Mouse (Mus musculus): Measurements from ENCODE around the gene Plxna2.

Plxna2 gene

DNA sequence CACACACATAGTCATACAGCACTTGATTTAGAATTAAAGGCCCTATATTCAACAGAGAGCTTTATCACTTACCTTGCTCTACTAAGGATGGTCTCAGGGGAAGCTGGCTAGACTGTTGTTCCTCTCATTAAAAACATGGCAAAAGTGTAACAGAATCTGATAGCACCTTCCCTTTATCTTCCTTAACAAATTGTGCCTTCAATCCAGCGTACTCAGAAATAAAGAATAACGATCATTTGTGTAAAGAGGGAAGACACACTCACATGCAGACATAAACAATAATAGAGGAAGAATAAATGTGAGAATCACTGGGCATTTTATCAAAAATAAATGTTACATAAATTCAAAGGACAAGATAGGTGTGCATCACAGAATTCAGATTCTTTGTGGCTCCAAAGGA lies at the start of gene Plxna2:
Gene Plxna2, plus strand, starts transcription at position 301 of the 400 bp plus-strand sequence.
- no peak for DNase-seq (ENCODE audit: low spot score in 2 of 2)

DNA sequence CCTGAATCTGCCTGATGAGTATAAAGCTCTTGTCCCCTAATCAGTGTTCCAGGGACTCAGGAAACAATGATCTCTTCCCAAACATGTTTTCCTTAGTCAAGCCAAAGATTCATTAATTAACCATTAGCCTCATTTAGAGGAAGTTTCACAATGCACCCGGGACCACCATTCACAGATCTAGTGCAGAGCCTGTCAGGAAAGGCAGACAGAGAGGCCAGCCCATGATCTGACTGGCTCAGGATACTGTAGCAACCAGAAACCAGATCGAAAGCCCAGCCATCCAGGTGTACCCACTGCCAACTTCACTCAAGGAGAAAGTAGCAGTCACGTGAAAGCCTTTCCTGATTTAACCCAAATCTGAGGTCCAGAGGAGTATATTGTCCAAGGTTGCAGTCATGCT lies 44.1 kb upstream of the Plxna2 start:
- no peak for DNase-seq (ENCODE audit: low spot score in 2 of 2)

DNA sequence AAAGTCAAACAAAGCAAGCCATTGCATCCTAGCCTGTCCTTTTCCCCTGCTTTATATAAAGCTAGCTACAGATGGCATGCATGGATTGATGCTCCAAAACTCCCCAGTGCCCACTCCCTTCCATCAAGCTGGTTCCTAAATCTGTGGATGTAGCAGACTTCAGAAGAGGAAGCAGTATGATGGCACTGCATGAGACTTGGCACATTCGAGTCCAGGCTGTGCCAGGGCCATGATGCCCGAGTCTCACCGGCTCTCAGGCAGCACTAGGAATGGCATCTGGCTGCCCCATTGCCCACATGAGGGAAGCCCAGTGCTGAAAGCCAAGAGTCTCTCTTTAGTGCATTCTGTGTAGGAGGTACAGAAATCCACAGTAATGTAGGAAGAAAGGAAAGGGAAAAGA lies 39.7 kb upstream of the Plxna2 start:
- no peak for DNase-seq (ENCODE audit: low spot score in 2 of 2)

DNA sequence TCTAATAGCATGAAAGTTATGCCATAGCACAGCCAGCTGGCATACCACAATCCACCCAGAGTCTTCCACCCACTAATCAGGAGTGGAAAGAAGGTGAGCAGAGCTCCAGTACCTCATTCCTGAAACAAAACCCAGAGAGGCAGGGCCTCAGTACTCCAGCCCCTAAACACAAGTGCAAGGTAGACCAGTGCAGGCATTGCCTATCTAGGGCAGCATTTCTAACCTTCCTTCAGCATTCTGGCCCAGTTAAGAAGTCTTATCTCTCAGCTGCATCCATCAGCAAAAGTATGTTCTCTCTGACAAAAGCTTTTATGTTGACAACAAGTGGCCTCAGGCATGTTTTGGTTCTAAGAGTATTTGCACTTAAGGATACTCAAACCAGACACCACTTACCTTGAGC lies 37.5 kb upstream of the Plxna2 start:
- no peak for DNase-seq (ENCODE audit: low spot score in 2 of 2)

DNA sequence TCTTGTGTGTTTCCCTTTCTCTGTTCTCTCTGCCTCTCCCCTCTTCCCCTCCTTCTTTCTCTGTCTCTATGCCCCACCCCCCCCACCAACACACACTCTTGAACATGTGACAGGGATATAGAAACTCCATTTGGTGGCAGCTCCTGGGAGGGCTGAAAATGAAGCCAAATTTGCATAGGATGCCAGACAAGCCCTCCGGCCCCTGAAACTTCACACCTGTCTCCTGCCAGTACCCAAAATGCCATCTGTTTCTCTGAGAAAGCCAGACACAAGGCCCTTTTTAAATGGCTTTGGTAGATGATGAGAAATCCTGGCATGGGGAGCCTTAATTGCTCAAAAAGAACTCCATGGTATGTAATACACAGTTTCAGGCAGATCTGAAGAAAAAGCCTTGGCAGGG lies 31.3 kb upstream of the Plxna2 start:
- no peak for DNase-seq (ENCODE audit: low spot score in 2 of 2)

DNA sequence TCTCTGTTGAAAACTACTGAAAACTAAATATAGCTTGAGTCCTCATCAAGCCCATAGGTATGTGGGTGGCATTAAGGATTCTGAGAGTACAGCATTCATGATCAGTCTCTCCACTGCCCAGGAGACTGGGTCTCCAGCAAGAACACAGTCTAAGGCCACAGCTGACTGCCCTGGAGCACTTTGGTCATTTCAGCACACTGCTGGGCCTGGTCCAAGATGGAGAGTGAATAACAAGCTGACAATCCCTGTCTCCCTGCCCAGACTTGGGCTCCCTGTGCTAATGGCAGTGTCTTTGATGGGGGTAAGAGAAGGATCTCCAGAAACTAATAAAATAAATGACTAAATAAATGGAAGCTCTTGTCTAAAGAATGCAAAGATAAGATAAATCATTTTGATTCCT lies 30.5 kb upstream of the Plxna2 start:
- DNase-seq (ENCODE audit: low spot score in 2 of 2), result no peak

DNA sequence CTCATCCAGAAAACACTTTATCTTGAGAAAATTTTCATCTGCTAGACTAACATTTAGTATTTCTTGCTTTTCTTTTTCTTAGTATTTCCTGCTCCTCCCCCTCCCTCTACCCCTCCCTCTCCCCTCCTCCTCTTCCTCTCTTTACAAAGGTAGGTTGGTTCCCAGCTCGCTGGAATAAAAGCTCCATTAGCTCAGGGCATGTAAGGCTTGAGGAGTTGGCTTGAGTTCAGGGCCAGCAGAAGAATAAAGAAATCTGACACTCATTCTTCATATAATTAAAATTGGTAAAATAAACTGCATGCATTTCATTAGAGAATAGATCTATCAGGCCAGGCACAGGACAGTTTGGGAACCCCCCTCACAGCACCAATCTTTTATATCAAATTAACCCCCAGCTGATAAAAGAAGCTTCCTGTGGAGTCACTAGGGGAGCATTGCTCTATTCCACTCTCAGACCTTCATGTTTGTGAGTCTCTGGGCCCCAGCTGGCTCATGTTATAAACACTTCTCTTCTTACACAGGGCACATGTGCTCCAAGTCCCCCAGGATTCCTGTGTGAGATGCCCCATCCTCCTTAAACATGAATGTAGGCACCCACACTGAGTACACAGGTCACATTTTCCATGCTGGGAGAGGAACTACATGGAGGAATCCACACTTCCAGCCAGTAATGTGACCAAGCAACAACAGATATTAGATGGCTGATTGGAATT lies 29.9 kb upstream of the Plxna2 start:
- no peak for DNase-seq (ENCODE audit: low spot score in 2 of 2)

DNA sequence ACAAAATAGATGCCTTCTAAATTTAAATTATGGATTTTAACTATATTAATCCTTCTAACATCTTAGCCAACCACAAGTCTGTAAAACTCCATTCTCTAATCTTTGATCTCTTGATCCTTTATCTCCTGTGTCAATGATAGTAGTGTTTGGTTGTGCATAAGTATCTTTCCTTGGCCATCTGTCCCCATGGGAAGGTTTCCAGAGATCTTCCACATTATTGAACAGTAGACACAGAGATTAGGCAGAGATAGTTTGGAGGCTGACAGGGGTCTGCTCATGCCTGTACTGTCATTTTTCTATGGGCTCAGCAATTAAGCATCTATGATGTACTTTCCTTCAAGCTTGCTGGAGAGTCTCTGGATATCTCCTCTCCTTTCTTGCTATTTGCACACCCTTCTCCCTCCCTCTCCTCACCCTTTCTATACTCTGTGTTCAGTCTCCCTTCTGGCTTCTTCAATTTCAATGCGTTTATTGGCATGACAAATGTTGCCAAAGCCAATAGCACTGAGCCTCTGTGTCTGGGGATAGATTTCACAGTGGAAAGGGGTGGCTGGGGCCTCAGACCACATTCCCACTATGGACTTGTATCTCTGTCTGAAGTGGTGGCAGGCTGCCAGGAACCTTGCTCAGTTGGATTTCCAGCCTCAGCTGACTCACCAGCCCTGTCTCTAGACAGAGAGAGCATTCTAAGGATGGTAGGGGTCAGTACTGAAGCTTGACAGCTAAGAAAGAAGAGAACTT lies 29.1 kb upstream of the Plxna2 start:
- no peak for DNase-seq (ENCODE audit: low spot score in 2 of 2)

DNA sequence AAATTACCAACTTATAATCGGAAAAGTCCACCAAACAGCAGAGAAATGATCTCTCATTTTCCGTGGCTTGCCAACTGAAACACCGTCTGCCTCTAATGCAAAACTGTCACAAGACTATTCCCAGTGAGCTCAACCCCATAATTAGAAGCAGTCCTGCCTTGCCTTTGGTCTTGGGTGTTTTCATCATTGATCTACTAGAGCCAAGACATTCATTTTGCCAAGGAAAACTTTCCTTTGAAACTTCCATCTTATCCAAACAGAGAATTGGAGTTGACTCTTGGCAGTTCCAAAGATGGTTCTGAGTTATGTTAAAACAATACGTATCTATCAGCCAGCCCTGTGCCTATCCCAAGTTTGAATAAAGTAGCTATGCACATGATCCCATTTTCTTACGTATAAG lies 24.9 kb upstream of the Plxna2 start:
- no peak for DNase-seq (ENCODE audit: low spot score in 2 of 2)

DNA sequence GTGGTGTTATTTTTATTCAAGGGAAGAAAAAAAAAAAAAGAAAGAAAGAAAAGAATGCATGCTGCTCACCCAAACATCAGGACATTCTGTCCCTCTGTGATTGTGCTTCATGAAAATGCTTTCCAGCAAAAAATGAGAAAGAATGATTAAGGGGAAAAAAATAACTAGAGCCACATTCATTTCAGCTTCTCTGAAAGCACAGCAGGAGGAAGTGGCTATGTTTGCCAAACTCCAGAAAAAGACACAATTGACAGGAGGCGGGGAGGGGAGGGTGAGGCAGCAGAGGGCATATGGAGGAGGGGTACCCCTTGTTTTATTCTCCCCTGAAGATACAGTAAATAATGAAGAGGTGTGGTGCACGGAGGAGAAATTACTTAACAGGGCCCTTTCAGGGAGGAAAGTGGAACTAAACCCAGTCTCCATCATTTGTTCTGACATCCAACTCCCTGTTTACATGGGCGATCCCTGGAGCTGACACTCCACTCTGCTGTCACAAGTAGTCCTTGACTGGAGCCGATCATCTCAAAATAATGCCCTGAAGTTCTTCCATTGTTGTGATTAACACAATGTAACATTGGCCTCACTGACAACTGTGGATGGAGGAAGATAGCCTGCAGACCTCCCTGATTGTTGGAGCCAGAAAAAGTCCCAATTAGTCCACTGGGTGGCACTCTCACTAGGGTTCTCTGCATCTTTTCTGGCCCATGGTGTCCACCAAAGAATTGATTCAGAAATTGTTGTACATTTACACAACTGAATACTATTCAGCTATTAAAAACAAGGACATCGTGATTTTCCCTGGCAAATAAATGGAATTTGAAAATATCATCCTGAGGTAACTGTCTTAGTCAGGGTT lies 10.4 kb upstream of the Plxna2 start:
- DNase-seq (ENCODE audit: low spot score in 2 of 2), result no peak

DNA sequence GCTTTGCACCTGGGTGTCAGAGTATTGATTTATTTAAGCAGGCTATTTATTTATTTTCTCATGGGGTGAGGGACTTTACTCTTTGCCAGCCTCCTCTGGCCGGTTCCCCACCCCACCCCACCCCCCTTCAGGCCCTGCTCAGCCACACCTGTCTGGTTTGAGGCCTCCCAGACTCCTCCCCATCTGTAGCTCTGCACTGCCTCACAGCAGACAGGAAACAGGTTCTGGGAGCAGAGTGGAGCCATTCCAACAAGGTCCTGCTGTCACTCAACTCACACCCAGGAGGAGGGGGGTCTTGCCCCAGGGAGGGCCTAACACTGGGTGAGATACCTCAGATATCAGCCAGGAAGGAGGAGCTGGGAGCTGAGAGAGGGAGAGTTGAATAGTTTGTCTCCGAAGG lies 7.5 kb upstream of the Plxna2 start:
- DNase-seq (ENCODE audit: low spot score in 2 of 2), result no peak

DNA sequence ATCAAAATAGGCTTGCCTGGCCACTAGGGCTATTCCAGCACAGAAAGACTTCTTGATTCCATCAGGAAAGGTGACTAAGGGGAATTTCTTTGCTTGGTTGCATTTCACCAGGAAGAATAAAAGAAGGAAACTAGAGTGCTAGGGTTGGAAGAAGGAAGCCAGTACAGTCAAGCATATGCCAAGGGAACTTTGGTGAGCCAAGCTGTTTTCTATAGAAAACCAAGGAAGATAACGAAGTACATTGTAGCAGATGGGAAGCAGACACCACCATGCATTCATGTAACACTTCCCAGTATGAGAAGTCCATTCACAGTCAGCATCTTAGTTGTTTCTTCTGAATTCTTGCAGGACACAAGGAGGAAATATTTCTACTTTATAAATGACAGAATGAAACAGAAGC lies 5.4 kb upstream of the Plxna2 start:
- DNase-seq (ENCODE audit: low spot score in 2 of 2), result no peak

DNA sequence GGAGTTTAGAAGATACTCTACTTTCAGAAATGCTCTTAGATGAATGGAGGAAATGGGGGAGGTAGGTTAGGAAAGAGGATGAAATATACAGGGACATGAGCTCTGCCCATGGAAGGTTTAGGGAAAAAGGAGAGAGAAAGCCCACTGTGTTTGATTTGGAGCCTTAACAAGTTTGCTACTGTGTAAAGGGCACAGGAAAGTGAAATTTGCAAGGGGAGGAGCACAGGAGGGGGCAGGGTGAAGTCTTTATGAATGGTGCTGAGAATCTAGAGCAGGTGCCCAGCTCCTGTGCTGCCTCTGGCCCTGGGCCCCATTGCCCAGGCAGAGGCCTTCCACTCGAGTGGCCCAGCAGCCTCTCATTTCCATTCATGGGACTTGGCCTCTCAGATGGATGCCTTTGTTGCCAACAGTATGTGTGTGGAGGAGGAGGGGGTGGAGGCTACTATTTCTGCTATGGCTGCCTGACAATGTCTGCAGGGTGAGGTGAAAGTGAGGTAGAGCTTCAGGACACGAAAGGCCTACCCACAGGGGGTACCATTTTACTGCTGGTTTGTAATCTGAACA lies 4.7 kb upstream of the Plxna2 start:
- DNase-seq (ENCODE audit: low spot score in 2 of 2), result no peak

DNA sequence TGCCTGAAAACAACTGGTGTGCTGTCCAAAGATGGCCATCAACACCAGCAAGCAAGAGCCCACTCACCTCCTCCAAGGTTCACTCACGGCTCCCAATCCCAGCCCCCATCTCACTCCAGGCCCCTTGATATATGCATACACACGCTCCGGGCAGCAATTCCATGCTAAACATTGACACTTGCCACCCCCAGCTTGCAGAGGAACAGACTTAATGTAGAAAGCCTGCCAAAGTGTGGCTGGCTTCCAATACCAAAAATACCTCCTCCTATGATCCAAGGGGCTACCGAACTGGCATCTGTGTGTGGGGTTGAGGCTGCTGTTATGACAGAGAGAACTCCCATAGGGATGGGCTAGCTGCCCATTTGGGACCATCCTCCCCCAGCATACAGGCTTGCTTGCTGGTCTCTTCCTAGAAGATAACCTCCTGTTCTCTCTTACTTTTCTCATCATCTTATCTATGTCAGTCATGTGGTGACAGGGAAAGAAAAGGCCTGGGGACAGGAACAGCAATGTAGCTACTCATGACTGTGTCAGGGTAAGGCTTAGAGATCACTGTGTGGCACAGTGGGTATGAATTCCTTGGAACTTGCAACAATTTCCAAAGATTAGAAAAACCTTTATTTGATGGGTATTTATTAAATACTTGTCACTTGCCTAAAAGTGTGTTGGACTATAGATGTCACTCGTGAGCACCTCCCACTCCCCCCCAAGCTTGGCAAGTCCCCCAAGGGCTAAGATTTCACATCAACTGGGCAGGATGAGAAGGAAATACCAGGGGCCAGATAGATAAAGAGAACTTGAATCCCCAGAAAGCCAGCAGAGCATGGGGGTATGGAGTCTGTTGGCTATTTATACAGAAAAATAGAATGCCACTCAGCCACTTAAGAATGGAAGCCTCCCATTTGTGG lies 3.8 kb upstream of the Plxna2 start:
- no peak for DNase-seq (ENCODE audit: low spot score in 2 of 2)

DNA sequence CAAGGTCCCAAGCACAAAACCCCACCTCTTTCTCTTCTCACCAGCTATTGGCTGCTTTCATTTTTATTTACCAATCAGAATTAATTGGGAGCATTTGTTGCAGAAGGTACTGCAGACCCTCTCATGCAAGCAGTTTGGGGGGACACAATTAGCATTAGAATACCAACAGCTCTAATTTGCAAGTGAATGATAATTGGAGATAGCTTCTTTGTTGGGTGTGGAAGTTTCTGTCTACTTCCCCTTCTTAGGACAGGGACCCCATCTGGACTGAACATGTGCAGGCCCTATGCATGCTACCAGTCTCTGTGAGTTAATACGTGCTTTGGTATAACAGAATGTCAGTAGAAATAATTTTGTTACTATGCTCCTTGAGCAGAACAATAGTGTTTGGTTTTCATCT lies 1.9 kb upstream of the Plxna2 start:
- no peak for DNase-seq (ENCODE audit: low spot score in 2 of 2)

DNA sequence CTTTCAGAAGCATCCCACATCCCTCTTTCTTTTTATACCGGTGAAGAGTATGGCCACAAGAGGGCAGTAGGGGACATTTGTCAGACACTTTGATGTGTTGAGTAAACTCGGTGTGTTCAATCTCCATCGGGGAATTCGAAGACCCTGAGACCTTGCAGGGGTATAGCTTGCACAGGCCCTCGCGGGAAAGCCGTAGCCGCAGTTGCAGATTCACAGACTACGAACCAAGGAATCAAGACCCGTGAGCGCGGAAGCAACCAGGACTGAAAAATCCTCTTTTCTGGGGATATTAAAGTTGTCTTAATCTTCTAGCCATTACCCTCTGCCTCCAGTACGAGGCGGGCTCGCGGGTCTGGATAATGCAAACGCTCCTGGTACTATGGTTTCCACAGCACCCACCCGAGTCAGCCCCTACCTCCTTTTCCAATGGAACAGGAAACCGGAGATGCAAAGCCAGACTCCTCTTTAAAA lies 858 bp downstream of the Plxna2 start:
- peak; percentile 71 to 81 for DNase-seq (ENCODE audit: low spot score in 2 of 2)

DNA sequence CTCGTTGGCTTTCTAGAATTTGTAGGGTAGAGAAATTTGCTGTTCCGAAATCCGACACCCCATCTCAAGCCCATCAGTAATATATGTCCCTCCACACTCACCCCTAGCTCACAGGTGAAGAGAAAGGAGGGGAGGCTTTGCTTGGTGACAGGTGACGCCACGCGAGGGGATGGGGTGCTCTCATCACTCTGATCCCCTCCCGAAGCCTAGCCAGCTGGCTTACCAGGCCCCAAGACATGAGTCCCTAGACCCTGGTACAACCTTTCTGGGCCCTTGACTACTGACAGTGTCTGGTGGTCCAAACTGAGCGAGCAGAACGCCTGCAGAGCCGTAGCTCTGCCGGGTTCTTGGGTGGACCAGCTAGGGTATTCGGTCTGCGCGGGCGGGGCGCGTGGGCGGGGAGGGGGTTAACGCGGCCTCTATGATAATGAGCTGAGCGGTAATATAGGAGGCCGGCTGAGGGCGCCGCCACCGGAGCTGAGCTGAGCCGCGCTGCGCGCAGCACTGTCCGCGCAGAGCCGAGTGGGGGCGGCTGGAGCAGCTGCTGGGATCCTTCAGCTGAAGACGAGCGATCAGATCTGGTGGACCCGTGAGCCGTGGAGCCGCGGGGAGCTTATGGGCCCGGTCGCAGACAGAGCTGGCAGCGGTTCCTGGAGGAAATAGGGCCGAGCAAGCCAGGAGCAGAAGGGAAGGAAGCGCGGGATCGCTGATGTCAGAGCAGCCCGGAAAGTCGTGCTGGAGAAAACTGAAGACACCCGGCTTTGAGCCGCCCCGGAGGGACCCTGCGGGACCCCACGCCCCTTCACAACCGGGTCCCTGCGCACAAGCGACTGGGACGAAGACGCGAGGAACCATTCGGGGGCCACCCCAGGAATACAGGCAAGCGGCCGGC lies 1.6 kb downstream of the Plxna2 start:
- peak; percentile 74 to 84 for DNase-seq (ENCODE audit: low spot score in 2 of 2)

DNA sequence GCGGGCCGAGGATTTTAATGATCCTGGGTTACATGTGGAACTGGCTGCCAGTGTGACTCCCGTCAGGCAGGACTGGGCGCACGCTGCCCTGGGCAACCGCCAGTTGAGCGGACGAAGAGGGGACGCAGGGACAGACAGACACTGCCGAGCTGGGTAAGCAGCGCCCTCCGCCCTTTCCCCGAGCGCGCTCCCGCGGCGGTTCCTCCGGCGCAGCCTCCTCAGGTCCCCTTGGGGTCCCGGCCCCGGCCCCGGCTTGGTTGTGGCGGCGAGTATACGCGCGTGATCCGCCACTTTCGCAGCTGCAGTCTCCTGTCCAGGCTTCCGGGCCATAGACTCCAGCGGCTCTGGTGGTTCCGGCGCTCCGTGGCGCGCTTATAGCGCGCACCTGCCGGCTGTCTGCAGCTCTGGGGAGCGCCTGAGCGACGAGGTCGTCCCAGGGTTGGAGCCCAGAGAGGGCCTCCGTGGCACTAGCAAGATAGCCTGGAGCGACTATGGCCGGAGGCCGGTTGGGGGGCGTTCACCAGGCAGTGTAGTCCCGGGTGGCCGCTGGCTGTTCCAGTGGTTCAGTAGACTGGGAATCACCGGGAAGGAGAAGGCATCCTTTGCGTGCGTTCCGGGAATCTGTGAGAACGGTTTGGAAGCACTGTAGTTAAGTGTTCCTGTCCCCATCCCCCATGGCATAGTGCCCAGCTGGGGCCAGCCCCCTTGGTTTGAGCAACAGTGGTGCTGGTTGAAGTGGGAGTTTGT lies 2.4 kb downstream of the Plxna2 start:
- peak; percentile 41 to 75 for DNase-seq (ENCODE audit: low spot score in 2 of 2)

DNA sequence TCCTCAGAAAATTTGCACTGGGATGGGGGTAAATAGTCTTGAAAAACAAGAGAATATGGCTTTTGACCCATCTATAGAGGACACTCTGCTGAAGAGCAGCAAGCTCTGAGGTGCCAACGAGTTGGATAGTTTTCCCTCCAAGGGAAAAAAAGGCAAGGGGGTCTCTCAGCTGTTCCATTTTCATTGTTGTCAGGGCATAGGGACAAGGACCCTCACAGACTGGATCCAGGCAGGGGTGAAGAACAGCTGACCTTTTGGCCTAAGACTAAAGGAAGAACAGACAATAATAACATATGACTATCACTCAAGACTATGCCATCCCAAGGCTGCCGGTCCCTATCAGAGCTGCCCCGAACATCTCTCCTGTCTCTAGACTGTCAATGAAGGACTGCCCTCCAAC lies 4.2 kb downstream of the Plxna2 start:
- no peak for DNase-seq (ENCODE audit: low spot score in 2 of 2)

Data from spleen, postnatal 4 days (tissue).